Mouse (Mus musculus) central nervous system, embryonic 14 days (tissue): ENCODE data around the gene Msi1. TPM values are rescaled to one million over a fixed set of nuclear protein-coding genes. Genes with fewer than 3 reads are reported as not detected.

Source experiments
- polyA plus RNA-seq: library from polyadenylated mRNA; depleted of rRNA; stranded (reverse); fragments of >200 nt; gene quantifications from 2 replicates; pipeline ENCODE4 v1.2.3, GENCODE M21; 2012; rRNA removed

The Msi1 gene
- 198 and 249 TPM in 2 replicates for polyA plus RNA-seq

GRCm38 (mm10) chr5:115429359-115430186 is at the start of gene Msi1:
Msi1 (plus strand) TSS chr5:115429599.

GRCm38 (mm10) chr5:115465642-115466420 is 36.4 kb downstream of the Msi1 start, which contains the start of gene Pla2g1b:
Pla2g1b (plus strand) TSS chr5:115466262.

GRCm38 (mm10) chr5:115483947-115484920 is 54.8 kb downstream of the Msi1 start, which contains the start of gene Sirt4:
Sirt4 (minus strand) TSS chr5:115484725.

Other genes with a start within 250 kb of the Msi1 start
- gene Cabp1, start 235.2 kb upstream of the Msi1 start, polyA plus RNA-seq = 37.2 and 51.3 TPM in 2 replicates
- 61.1 and 61.6 TPM in 2 replicates for gene Pop5, start 193.8 kb upstream of the Msi1 start, polyA plus RNA-seq
- 191 and 195 TPM in 2 replicates for gene Rnf10, start 156.7 kb upstream of the Msi1 start, polyA plus RNA-seq
- 19.7 and 20.0 TPM in 2 replicates for gene Coq5, start 149.9 kb upstream of the Msi1 start, polyA plus RNA-seq
- 859 and 994 TPM in 2 replicates for gene Dynll1, start 128.6 kb upstream of the Msi1 start, polyA plus RNA-seq
- gene Srsf9, start 102.4 kb upstream of the Msi1 start, polyA plus RNA-seq = 118 and 124 TPM in 2 replicates
- gene Gatc, start 88.4 kb upstream of the Msi1 start, polyA plus RNA-seq = 27.9 and 28.9 TPM in 2 replicates
- gene Triap1, start 88.4 kb upstream of the Msi1 start, polyA plus RNA-seq = 27.5 and 28.2 TPM in 2 replicates
- 1,417 and 1,419 TPM in 2 replicates for gene Cox6a1, start 80.6 kb upstream of the Msi1 start, polyA plus RNA-seq
- gene Pla2g1b, start 36.7 kb downstream of the Msi1 start, polyA plus RNA-seq = not detected in 2 replicates
- gene Sirt4, start 55.1 kb downstream of the Msi1 start, polyA plus RNA-seq = 71.3 and 77.1 TPM in 2 replicates
- gene Pxn, start 77.1 kb downstream of the Msi1 start, polyA plus RNA-seq = 46.4 and 65.5 TPM in 2 replicates
- gene Rplp0, start 129.9 kb downstream of the Msi1 start, polyA plus RNA-seq = 2,099 and 2,123 TPM in 2 replicates
- 44.5 and 48.6 TPM in 2 replicates for gene Gcn1l1, start 135.7 kb downstream of the Msi1 start, polyA plus RNA-seq
- 85.9 and 95.8 TPM in 2 replicates for gene Rab35, start 202.3 kb downstream of the Msi1 start, polyA plus RNA-seq